Mouse (Mus musculus) heart, postnatal 0 days (tissue): ENCODE measurements at regions not wholly inside any gene's neighbourhood (a gene's known extent, or its start where the extent isn't known, plus 50 kb on each side); places are given as distances from the start of the nearest gene placed in this dataset.

Source experiments
- ATAC-seq: fragments of 200-750 bp; cut with Nextera tagmentation; 2 replicates; pipeline ENCODE4 v1.8.0; 2017; ENCODE audit warnings: low read depth, moderate number of reproducible peaks, moderate library complexity; ENCODE audit not compliant: insufficient read depth
- DNase-seq: peaks from one replicate; pipeline ENCODE4 v3.0.0-alpha.2; 2016; ENCODE audit warnings: low spot score
- H3K27ac ChIP-seq: fragments of 300-500 bp; sonication (generic); 2 replicates; pipeline ENCODE4 v1.5.1; 2014; ENCODE audit warnings: low read depth, mild to moderate bottlenecking
- H3K27me3 ChIP-seq: fragments of 300-500 bp; sonication (generic); 2 replicates; pipeline ENCODE4 v1.6.1; 2014; ENCODE audit warnings: low read length, mixed read lengths; ENCODE audit not compliant: control insufficient read depth, insufficient read depth
- H3K36me3 ChIP-seq: fragments of 300-500 bp; sonication (generic); replicated peaks from 2 replicates; pipeline ENCODE4 v1.6.1; 2014; ENCODE audit warnings: low read length, mixed read lengths; ENCODE audit not compliant: control insufficient read depth, insufficient read depth
- H3K4me1 ChIP-seq: fragments of 300-500 bp; sonication (generic); 2 replicates; pipeline ENCODE4 v1.6.1; 2014; ENCODE audit warnings: antibody characterized with exemption; ENCODE audit not compliant: control insufficient read depth, insufficient read depth
- H3K4me2 ChIP-seq: fragments of 300-500 bp; sonication (generic); 2 replicates; pipeline ENCODE4 v1.6.1; 2014; ENCODE audit warnings: low read depth, mild to moderate bottlenecking, low read length, moderate library complexity
- H3K4me3 ChIP-seq: fragments of 300-500 bp; sonication (generic); 2 replicates; pipeline ENCODE4 v1.5.1; 2014; ENCODE audit warnings: low read depth, low read length
- H3K9ac ChIP-seq: fragments of 300-500 bp; sonication (generic); replicated peaks from 2 replicates; pipeline ENCODE4 v1.6.1; 2014; ENCODE audit warnings: low read depth, low read length, mixed read lengths
- H3K9me3 ChIP-seq: fragments of 300-500 bp; sonication (generic); replicated peaks from 2 replicates; pipeline ENCODE4 v1.6.1; 2016; ENCODE audit warnings: low read length; ENCODE audit not compliant: control insufficient read depth
- CTCF ChIP-seq: IDR thresholded peaks from 2 replicates; pipeline ENCODE4 v1.5.1; 2016; ENCODE audit warnings: antibody characterized with exemption, control low read depth, low read depth
- EP300 ChIP-seq: IDR thresholded peaks from 2 replicates; pipeline ENCODE4 v1.6.1; 2016; ENCODE audit warnings: antibody characterized with exemption, low read depth
- WGBS: fragments of 180-500 bp; shearing (Covaris S2); extraction: QIAGEN DNeasy Blood & Tissue Kit; methylation state at CpG from one replicate; pipeline ENCODE4 v1.1.7; 2014; 5-methylcytosine and 5-hydroxymethylcytosine counted together

DNA sequence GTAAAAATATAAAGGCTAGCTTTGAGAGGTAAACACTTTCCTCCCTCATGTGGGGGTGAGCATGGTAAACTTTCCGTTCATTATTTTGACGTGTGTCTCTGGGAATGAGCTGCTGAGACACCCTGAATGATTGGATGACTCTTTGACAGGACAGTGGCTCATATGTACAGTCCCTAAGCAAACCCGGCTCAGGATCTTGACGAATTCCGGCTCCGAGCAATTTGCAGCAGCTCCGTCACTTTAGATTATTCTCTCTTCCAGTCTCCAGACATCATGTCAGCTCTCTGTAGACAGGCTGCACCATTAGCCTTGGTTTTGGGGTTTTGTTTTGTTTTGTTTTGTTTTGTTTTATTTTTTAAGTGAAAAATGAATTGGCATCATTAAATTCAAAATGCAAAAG is 194.0 kb downstream of the 1700009N14Rik start:
- H3K27me3 ChIP-seq: no peaks in the 10 kb centered on the region
- H3K36me3 ChIP-seq: no peaks in the 10 kb centered on the region
- WGBS: 72% methylated on average over 7 of the region's 7 CpGs
- H3K4me1 ChIP-seq: 0 out of 2 replicates have a peak, but pooled peaks cover 3% of the 10 kb centered on the region
- no peak overlapping the region for H3K9ac ChIP-seq
- H3K27ac ChIP-seq: no peak overlapping the region
- TF ChIP-seq CTCF: no peak
- TF ChIP-seq EP300: no peak
- ATAC-seq (no peak), DNase-seq (no peak)
- H3K9me3 ChIP-seq: no peaks in the 10 kb centered on the region
- no peak overlapping the region for H3K4me2 ChIP-seq
- H3K4me3 ChIP-seq: no peak overlapping the region

DNA sequence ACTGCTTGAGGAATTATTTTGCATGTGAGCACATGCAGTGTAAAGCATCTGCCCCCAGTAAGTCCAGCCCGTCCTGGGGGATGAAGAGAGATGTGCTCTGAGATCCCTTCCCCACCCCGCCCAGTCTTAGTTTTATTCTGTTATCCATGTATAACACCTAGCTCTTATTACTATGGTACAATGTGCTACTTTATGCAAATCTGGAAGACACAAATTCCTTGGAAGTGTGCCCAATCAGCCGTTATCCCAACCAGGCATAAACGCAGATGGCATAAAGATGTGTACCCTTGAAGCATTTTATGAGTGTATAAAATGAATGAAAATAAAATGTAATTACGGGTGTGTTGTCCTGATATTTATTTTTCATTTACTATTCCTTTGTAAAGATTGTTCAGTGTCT is 194.8 kb downstream of the 1700009N14Rik start:
- Histone ChIP-seq H3K4me2 (no peak overlapping the region), H3K9me3 (no peaks in the 10 kb centered on the region), H3K27me3 (no peaks in the 10 kb centered on the region), H3K9ac (no peak overlapping the region), H3K36me3 (no peaks in the 10 kb centered on the region), H3K4me3 (no peak overlapping the region), H3K4me1 (0 out of 2 replicates have a peak, but pooled peaks cover 3% of the 10 kb centered on the region), H3K27ac (no peak overlapping the region)
- 68% methylated on average over 5 of the region's 5 CpGs for whole genome bisulfite sequencing
- ATAC-seq (no peak), DNase-seq (no peak)
- TF ChIP-seq EP300 (no peak), CTCF (no peak)

DNA sequence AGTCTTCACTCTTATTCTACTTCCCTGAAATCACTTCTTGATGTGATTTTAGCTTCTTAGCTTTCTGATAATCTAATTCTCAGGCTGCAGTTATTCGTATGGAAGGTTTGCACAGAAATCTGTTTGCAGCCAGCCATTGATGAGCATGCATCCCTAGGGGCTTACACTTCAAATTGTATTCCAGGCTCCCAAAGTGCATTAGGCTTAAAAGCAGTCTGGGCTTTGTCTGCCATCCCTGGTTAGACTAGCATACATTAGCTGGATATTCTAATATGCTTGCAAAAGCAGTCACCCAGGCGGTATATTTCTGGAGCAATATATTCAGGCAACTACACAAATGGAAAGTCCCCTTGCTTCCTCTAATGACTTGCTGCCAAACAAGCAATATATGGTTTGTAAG is 210.4 kb downstream of the 1700009N14Rik start:
- Histone ChIP-seq H3K4me2 (no peak overlapping the region), H3K36me3 (no peaks in the 10 kb centered on the region), H3K27me3 (peaks cover 9% of the 10 kb centered on the region; the same call in 1 of the 2 replicates), H3K9ac (no peak overlapping the region), H3K27ac (no peak overlapping the region), H3K4me1 (no peaks in the 10 kb centered on the region), H3K9me3 (no peaks in the 10 kb centered on the region), H3K4me3 (no peak overlapping the region)
- WGBS: 74% methylated on average over 2 of the region's 2 CpGs
- ATAC-seq (no peak), DNase-seq (no peak)
- TF ChIP-seq EP300: no peak
- no peak for TF ChIP-seq CTCF

DNA sequence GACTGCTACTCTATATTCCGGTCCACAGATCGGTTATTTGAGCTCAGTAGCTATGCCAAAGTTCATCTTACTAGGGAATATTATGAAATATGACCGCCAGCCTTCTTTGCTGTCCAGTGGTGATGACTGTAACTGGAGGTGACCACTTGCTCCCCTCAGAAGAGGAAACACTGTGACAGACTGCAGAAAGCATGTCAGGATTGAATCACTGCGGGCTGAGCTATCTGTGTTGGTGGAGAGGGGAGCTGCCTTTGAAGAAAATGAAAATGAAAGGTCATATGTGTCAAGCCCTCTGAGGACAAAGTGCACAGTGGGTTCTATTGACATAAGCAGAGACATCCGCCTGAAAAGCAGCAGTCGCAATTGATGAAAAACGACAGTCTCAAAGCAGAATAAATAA is 222.5 kb downstream of the 1700009N14Rik start:
- no peaks in the 10 kb centered on the region for H3K27me3 ChIP-seq
- no peak overlapping the region for H3K4me3 ChIP-seq
- WGBS: 69% methylated on average over 7 of the region's 7 CpGs
- no peak overlapping the region for H3K9ac ChIP-seq
- no peaks in the 10 kb centered on the region for H3K9me3 ChIP-seq
- DNase-seq: no peak
- no peaks in the 10 kb centered on the region for H3K36me3 ChIP-seq
- no peaks in the 10 kb centered on the region for H3K4me1 ChIP-seq
- no peak for TF ChIP-seq CTCF
- no peak for TF ChIP-seq EP300
- no peak overlapping the region for H3K4me2 ChIP-seq
- H3K27ac ChIP-seq: no peak overlapping the region
- no peak for ATAC-seq

DNA sequence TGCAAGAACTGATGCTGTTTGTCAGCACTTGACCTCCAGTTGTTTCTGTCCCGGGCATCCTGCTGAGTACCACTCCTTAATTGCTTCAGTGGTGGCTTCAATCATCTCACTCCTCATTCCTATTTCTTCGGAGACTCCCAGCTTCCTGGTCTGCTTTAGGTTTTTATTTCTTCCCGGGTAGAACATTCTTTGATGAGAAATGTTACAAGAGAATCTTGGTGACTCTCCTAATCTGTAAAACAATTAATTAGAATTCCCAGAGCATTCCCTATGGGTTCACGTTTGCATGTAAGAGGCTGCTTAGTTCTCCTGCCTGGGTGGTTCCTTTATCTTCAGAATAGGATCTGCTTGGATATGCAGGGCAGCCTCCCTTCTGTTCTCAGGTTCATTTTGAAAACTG is 245.1 kb downstream of the 1700009N14Rik start:
- H3K9me3 ChIP-seq: no peaks in the 10 kb centered on the region
- no peak overlapping the region for H3K4me2 ChIP-seq
- no peak for TF ChIP-seq EP300
- TF ChIP-seq CTCF: no peak
- no peak overlapping the region for H3K4me3 ChIP-seq
- DNase-seq (no peak), ATAC-seq (no peak)
- no peaks in the 10 kb centered on the region for H3K27me3 ChIP-seq
- no peak overlapping the region for H3K27ac ChIP-seq
- H3K9ac ChIP-seq: no peak overlapping the region
- no peaks in the 10 kb centered on the region for H3K36me3 ChIP-seq
- 30% methylated on average over 4 of the region's 4 CpGs for WGBS
- H3K4me1 ChIP-seq: no peaks in the 10 kb centered on the region

DNA sequence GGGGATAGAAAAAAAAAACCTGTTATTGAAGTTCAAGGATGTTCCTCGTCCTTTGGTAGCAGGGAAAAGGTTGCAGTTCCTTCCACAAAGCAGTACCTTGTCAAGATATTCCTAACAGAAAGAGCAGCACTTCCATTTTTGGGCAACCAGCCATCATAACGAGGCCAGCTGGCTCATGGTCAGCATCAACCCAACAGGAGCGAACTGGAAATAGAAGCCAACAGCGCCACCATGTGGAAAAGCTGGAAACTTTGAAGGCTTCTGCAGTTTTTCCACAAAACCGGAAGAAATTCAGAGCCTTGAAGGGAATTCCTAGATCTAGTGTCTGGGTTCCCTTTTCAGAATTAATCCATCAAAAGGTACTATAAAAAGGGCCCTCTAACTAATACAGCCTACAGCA is 247.5 kb downstream of the 1700009N14Rik start:
- Histone ChIP-seq H3K4me2 (no peak overlapping the region), H3K27me3 (no peaks in the 10 kb centered on the region), H3K4me1 (no peaks in the 10 kb centered on the region), H3K27ac (no peak overlapping the region), H3K9ac (no peak overlapping the region), H3K36me3 (no peaks in the 10 kb centered on the region), H3K9me3 (no peaks in the 10 kb centered on the region), H3K4me3 (no peak overlapping the region)
- peak; percentile 45 for DNase-seq
- TF ChIP-seq CTCF: peak; percentile 59
- no peak for TF ChIP-seq EP300
- 26% methylated on average over 5 of the region's 5 CpGs for WGBS
- 0 out of 2 replicates have a peak, but pooled peaks have one; percentile 33 for ATAC-seq
